Mouse (Mus musculus) thymus, postnatal 0 days (tissue): Measurements from ENCODE around the gene Misp. TPM values are rescaled to one million over a fixed set of nuclear protein-coding genes. Genes with fewer than 3 reads are reported as not detected.

ENCODE experiments used
- DNase-seq: peaks from one replicate; pipeline ENCODE4 v3.0.0-alpha.2; 2015; ENCODE audit warnings: low spot score
- polyA plus RNA-seq: library from polyadenylated mRNA; unstranded; fragments of >200 nt; fragmentation: Nextera tagmentation; extraction: Ambion mirVana; gene quantifications from 2 replicates; pipeline ENCODE4 v1.2.1, GENCODE M21; 2015

The Misp gene
- polyA plus RNA-seq, 1 experiment from 2014 or later = 10.5 TPM

DNA sequence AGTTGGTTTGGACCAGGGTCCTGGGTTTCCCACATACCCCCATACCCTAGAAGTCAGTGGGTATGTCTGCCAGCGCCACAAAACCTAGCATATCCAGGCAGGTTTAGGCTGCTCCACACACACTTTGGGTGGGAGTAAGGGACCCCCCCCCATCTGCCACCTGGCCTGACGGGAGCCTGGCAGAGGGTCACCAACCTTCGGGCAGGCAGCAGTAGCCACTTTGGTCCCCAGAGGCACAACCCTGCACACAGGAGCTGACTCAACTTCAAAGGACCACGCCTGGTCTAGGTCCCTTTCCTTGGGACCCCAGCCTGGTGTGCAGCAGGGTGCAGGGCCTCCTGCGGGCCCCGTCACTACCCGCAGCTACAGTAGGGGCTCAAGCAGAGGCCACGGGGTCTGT is 512 bp upstream of the Misp start:
- DNase-seq = no peak

GRCm38 (mm10) chr10:79821731-79822130 is 942 bp downstream of the Misp start:
- DNase-seq = no peak

- DNase-seq = no peak
These were observed 1.6 kb downstream of the Misp start for GRCm38 (mm10) chr10:79822372-79822771.

DNA sequence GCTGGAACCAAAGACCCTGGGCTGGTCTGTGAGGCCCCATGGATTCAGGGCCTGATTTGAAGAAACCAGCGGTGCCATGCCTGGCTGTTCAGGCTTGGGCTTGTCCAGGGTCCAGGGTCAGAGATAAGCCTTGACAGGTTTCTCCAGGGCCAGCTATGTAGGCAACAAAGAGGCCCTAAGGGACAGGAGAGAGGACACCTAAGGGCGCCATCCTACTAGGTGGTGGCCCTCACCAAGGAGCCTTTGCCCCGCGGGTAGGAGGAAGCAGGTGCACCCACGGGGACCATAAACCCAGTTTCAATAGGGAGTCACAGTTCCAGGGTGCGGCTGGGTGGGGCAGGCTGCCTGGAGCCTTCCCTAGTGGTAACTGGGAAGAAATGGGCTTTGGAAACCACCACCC is 2.2 kb downstream of the Misp start:
- DNase-seq = no peak

GRCm38 (mm10) chr10:79824413-79824812 is 3.6 kb downstream of the Misp start:
- DNase-seq = no peak

DNA sequence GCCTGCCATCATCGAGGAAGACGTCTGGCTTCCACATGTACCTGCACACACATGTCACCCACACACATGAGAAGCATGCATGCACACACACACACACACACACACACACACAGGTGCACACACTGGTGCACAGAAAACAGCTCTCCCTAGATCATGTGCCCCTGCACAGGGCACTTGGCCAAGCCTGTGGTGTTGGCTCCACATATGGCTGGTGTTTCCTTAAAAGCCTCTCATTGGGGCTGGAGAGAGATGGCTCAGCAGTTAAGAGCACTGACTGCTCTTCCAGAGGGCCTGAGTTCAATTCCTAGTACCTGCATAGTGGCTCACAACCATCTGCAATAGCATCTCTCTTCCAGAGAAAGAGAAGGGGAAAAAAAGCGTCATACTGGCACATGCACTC is 10.8 kb downstream of the Misp start:
- DNase-seq = no peak

- peak; percentile 49 for DNase-seq
These were observed 11.4 kb downstream of the Misp start for GRCm38 (mm10) chr10:79832026-79832785.

GRCm38 (mm10) chr10:79832786-79833181 is 12.0 kb downstream of the Misp start:
- DNase-seq = no peak

- peak; percentile 84 for DNase-seq
These were observed 14.1 kb downstream of the Misp start for GRCm38 (mm10) chr10:79834769-79835398.

DNA sequence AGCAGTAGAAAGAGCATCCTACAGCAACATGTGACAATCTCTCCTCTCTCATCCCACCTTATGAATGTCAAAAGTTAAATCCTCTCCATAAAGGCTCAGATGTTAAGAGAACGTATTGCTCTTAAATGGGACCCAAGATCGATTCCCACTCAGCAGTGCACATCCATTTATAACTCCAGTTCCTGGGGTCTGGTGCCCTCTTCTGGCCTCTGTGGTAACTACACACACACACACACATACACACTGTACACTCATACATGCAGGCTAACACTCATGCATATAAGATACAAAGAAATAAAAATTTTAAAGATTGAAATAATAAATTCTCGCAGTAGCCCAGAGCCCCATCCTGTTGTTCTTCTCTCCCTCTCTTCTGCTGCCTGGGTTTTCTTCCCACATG is 16.1 kb downstream of the Misp start:
- no peak for DNase-seq

GRCm38 (mm10) chr10:79838151-79838550 is 17.4 kb downstream of the Misp start:
- DNase-seq = no peak

- no peak for DNase-seq
These were observed 19.3 kb downstream of the Misp start for GRCm38 (mm10) chr10:79840091-79840490.

DNA sequence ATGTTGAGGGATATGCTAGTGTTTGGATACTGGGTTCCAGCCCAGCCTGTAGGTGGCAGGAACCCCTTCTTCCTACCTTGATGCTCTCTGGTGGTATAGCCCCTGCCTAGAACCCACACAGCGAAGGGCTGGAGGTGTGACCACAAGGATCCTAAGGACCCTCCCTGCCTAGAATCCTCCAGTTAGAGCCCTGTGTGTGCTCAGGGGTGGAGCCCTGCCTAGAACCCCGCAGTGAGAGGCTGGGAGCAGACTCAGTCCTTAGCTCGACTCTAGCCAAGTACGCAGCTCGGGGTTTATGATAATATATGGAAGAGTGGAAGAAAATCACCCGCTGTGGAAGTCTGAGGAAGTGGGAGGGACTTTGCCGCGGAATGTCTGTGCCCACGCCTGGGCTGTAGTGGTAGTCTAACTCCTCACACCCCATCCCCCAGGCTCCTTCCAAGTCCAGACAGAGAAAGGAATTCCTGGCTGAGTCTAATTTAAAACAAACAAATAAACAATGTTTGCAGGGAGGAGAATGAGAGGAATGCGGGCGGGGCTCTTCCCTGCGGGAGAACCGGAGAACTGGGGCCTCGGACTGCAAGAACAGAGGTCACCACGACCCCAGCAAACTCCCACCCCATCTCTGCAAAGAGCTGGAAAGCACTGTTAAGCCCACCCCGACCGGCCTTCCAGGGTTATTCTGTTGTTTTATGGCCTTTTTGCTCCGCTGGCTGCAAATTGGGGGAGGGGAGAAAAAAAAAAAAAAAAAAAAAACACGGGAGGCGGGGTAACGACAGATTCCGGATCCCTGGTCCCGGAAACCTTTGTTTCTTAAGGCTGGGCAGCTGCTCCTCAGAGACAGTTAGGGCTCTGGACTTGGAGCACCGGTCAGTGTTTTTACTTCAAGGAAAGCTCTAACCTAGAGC is 20.1 kb downstream of the Misp start:
- DNase-seq = peak; percentile 65

DNA sequence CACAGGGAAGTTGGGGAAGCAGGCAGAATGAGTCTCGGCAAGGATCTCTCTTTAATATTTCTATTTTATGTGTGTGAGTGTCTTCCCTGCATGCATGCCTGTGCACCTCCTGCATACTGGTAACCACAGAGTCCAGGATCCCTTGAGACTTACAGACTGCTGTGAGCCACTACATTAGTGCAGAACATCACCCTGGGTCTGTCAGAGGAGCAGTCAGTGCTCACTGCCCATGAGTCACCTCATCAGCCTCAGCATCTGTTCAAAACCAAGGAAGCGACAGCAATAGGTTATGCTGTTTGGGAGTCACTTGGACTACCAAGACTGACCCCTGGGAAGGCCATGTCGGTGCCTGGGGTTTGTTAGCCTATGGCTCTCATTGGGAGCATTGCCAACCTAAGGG is 21.5 kb downstream of the Misp start:
- DNase-seq = no peak

GRCm38 (mm10) chr10:79843476-79843875 is 22.7 kb downstream of the Misp start:
- no peak for DNase-seq

GRCm38 (mm10) chr10:79846553-79846952 is 25.8 kb downstream of the Misp start:
- DNase-seq = no peak

GRCm38 (mm10) chr10:79849941-79850628 is 29.3 kb downstream of the Misp start:
- DNase-seq = peak; percentile 61

DNA sequence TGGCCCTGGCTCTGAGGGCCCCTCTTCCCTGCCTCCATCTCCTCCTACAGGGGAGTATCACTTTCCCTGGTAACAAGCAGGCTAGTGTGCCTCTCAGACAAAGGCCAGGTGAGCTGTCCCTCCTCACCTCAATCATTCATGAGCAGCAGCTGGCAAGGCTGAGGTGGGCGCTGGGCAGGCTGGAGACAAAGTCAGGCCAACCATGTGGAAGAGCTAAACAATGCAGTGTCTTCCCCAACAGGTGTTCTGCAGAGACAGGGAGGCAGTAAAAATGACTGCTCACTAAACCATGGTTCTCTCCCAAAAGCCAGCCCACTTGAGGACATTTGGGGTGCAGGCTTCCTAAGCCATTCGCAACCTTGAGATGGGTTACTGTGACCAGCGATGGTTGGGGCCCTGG is 30.9 kb downstream of the Misp start:
- DNase-seq = no peak

DNA sequence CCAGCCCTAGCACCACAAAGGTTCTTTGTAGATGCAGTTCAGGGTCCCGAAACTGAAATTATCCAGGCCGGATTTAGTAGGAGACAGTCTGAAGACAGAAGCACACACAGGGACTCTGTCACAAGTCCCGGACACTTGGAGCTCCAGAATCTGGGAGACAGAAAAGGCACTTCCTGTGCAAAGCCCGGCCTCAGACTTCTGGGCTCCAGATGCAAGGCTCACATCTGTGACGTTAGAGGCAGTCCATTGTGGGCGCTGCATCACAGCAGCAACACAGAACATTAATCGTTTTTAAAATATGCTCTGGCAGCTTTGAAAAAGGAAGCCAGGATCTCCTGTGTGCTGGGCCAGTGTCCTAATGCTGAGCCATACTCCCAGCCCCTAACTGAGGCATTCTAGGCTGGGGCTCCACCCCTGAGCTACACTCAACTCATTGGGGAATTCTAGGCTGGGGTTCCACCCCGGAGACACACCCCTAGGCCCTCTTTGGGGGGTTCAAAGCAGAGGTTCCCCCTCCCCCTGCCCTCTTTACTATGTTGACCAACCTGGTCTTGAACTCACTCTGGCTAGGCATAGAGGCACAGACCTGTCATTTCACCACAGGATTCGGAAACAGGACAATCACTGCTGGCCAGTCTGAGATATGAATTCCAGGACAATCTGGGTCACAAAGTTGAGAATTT is 31.5 kb downstream of the Misp start:
- DNase-seq = peak; percentile 59

- DNase-seq = no peak
These were observed 32.0 kb downstream of the Misp start for GRCm38 (mm10) chr10:79852827-79853226.

- peak; percentile 41 for DNase-seq
These were observed 32.6 kb downstream of the Misp start for GRCm38 (mm10) chr10:79853392-79853791.
